Mouse (Mus musculus) urinary bladder, postnatal 14 days (tissue): ENCODE measurements around the gene Tnf.

Experiments used
- DNase-seq: peaks from one replicate; pipeline ENCODE4 v3.0.0; 2021; ENCODE audit warnings: low spot score

Gene Tnf

GRCm38 (mm10) chr17:35201787-35202186 is at the start of gene Tnf:
Tnf (minus strand) TSS chr17:35202007.
- DNase-seq = peak; percentile 49

GRCm38 (mm10) chr17:35251162-35251719 is 49.4 kb upstream of the Tnf start:
- no peak for DNase-seq

GRCm38 (mm10) chr17:35250348-35251120 is 48.7 kb upstream of the Tnf start:
- DNase-seq = no peak

GRCm38 (mm10) chr17:35249451-35250197 is 47.8 kb upstream of the Tnf start:
- DNase-seq = no peak

- DNase-seq = no peak
Observed at GRCm38 (mm10) chr17:35248986-35249385, 47.2 kb upstream of the Tnf start.

- DNase-seq = no peak
Observed at GRCm38 (mm10) chr17:35247144-35247543, 45.3 kb upstream of the Tnf start.

- DNase-seq = no peak
Observed at GRCm38 (mm10) chr17:35245731-35246623, 44.2 kb upstream of the Tnf start.

- no peak for DNase-seq
Observed at GRCm38 (mm10) chr17:35244999-35245398, 43.2 kb upstream of the Tnf start.

GRCm38 (mm10) chr17:35243086-35243485 is 41.3 kb upstream of the Tnf start:
- DNase-seq = peak; percentile 69

GRCm38 (mm10) chr17:35242015-35242941 is 40.5 kb upstream of the Tnf start:
- peak; percentile 71 for DNase-seq

GRCm38 (mm10) chr17:35241305-35242014 is 39.7 kb upstream of the Tnf start, which contains the start of gene Ddx39b:
Ddx39b (plus strand) TSS chr17:35241746.
- peak; percentile 96 for DNase-seq

GRCm38 (mm10) chr17:35240384-35241304 is 38.8 kb upstream of the Tnf start:
- DNase-seq = no peak

- DNase-seq = no peak
Observed at GRCm38 (mm10) chr17:35239700-35240099, 37.9 kb upstream of the Tnf start.

- no peak for DNase-seq
Observed at GRCm38 (mm10) chr17:35237504-35237903, 35.7 kb upstream of the Tnf start.

GRCm38 (mm10) chr17:35236996-35237395 is 35.2 kb upstream of the Tnf start:
- no peak for DNase-seq

GRCm38 (mm10) chr17:35236390-35236746 is 34.6 kb upstream of the Tnf start:
- DNase-seq = peak; percentile 98

- DNase-seq = peak; percentile 91
Observed at GRCm38 (mm10) chr17:35235614-35236389, 34.0 kb upstream of the Tnf start, which contains the start of gene Nfkbil1. Nfkbil1 (minus strand) TSS chr17:35235792.

GRCm38 (mm10) chr17:35234903-35235302 is 33.1 kb upstream of the Tnf start:
- peak; percentile 44 for DNase-seq
